Mouse (Mus musculus) kidney, adult 18-20 months (tissue): ENCODE data around the gene Tomt.

Experiments
- DNase-seq: peaks from one replicate; pipeline ENCODE4 v3.0.0; 2021

The Tomt gene

DNA sequence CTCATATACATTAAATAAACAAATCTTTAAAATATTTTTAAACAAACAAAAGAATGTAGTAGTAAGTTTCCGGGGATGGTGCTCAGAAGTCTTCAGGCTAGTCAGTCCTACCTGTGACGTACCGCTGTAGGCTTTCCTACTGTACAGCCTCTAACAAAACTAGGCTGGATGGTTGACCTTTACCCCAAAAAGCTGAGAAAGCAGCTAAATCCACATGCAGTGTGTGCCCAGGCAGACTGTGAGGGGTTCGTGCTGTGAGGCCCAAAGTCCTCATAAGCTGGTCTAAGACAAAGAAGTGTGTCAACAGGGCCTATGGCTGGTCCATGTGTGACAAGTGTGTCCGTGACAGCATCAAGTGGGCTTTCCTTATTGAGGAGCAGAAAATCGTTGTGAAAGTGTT, 53.3 kb downstream of the Tomt start:
- DNase-seq = peak; percentile 13

DNA sequence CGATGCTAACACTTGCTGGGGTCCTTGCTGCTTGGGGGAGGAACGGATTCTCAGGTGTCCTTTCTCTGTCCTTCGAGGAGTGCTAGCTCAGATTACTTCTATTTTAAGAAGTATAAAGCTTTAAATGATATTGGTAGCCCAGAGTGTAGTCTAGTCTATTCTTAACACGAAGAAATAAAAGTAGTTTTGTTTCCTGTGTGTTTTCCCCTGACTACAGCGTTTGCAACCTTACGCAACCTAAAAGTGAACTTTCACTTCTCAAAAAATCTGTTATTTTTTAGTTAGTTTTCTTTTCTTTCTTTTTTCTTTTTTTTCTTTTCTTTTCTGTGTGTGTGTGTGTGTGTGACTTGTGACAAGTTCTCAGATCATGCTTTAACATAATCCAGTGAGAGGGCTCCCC, 54.5 kb downstream of the Tomt start:
- no peak for DNase-seq
